Mouse (Mus musculus): ENCODE data around the gene Abca9.

- TF ChIP-seq MYC (IDR thresholded peaks at IDR 0.05; ENCODE audit: low read depth, low read length) (no peak), USF1 (IDR thresholded peaks at IDR 0.05; ENCODE audit: low read depth, low read length) (no peak), EP300 (IDR thresholded peaks at IDR 0.05; ENCODE audit: low read depth in 1 of 2, low read length in 2 of 2) (no peak), CTCF (IDR thresholded peaks at IDR 0.05 in 2 of 3, conservative IDR thresholded peaks at IDR 0.05 in 1 of 3; ENCODE audit: control insufficient read depth in 1 of 3, insufficient read depth in 1 of 3, low read depth in 2 of 3, low read length in 3 of 3, poor library complexity in 1 of 3, severe bottlenecking in 1 of 3) (no peak), NRF1 (IDR thresholded peaks at IDR 0.05; ENCODE audit: insufficient read depth, low read depth, low read length, poor library complexity, severe bottlenecking) (no peak), TBP (IDR thresholded peaks at IDR 0.05; ENCODE audit: low read depth, low read length) (no peak)
Measured at GRCm38 (mm10) chr11:110061032-110061431, 107.0 kb downstream of the Abca9 start.
